In the genomic region with DNA sequence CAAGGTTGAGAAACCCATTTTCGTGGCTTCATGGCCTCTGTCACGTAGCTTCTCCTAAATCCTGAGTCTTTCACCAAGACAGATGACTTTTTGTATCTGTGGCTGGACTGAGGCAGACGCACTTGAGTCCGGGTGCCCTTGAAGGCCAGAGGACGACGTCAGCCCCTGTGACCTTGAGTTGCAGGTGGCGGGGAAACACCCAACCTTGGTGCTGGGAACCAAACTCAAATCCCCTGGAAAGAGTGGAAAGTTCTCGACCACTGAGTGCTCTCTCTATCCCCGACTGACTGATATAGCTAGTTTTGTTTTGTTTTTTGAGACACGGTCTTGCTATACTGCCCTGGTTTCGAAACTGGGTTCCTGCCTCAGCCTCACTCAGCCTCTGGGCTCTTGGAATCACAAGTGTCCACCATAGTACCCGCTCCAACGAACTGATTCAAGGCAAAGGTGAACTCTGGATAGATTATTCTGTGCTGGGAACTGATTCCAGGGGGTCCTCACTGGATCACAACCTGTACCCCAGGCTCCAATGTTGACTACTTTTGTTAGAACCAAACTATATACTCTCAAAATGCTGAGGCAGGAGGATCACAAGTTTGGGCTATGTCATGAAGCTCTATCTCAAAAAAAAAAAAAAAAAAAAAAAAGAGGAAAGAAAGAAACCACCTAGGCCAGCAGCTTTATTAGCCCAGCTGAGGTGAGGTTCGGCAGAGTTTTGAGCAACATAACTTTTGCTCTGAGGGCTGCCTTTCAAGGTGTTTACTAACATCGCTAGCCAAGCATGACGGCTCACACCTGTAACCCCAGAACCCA, we compare ENCODE assay signal across 10 mouse cellular contexts. TPM values are rescaled to one million over a fixed set of nuclear protein-coding genes. Genes with fewer than 3 reads are reported as not detected.
DNase-seq lines count a peak whose midpoint lies in the region; ATAC-seq and TF ChIP-seq lines count a peak whose summit lies in the region.
"Had no signal": no experiment of that assay in that cellular context is flagged by ENCODE, and none has a peak within 500 bp of the region (broad histone marks: within the 10 kb centered on the region; RNA-seq: fewer than 3 reads in every experiment).

No protein-coding gene starts in this region.

- dilution Hi-C loops in CH12.LX (cut with MboI; ENCODE audit: extremely low pct_ligation_motif_present, extremely low pct_unique_long_range_greater_than_20kb, low sequenced_read_pairs), result no loop called here

- ATAC-seq in kidney, embryonic 15.5 days (replicated peaks; ENCODE audit: low FRiP score), result no peak
- peak; percentile 7 for ATAC-seq in activated CD4-positive, CD25-positive, alpha-beta regulatory T cell, adult 4 months
- ATAC-seq in liver, embryonic 13.5 days (ENCODE audit: low read depth), result no peak

- TF ChIP-seq POLR2A in CH12.LX (IDR thresholded peaks at IDR 0.05; ENCODE audit: low read depth, low read length), result no peak

- peak overlapping the region; percentile 63; the same call in 1 of the 2 replicates for H3K27ac ChIP-seq in kidney, embryonic 15.5 days
- H3K27ac ChIP-seq in CH12.LX (ENCODE audit: insufficient read depth, low read depth), result peak overlapping the region; percentile 96
- peak overlapping the region; percentile 44 for H3K27ac ChIP-seq in liver, embryonic 13.5 days

- H3K4me3 ChIP-seq in kidney, embryonic 15.5 days (replicated peaks), result no peak overlapping the region
- H3K4me3 ChIP-seq in CH12.LX (replicated peaks in 1 of 3; ENCODE audit: low read depth in 2 of 3, low read length in 2 of 3, poor library complexity in 1 of 3), result peak overlapping the region in 1 of 3 experiments; percentile 14
- H3K4me3 ChIP-seq in liver, embryonic 13.5 days (replicated peaks), result no peak overlapping the region

- in situ Hi-C loops in CH12.LX (cut with MboI; ENCODE audit: low pct_ligation_motif_present, low pct_unique_long_range_greater_than_20kb, low sequenced_read_pairs), result loop anchor here (10.0 kb wide), 1 partner anchor 573 kb away; a partner anchor contains a TSS

- no peaks in the 10 kb centered on the region for H3K79me2 ChIP-seq in CH12.LX (replicated peaks; ENCODE audit: control insufficient read depth, extremely low read depth, insufficient read depth, poor library complexity, severe bottlenecking)

- H3K36me3 ChIP-seq in kidney, embryonic 15.5 days, result no peaks in the 10 kb centered on the region
- H3K36me3 ChIP-seq in CH12.LX (replicated peaks in 1 of 2; ENCODE audit: control insufficient read depth in 1 of 2, insufficient read depth in 1 of 2, low read length in 1 of 2), result no peaks in the 10 kb centered on the region
- H3K36me3 ChIP-seq in liver, embryonic 13.5 days, result no peaks in the 10 kb centered on the region

- H3K9me3 ChIP-seq in kidney, embryonic 15.5 days (replicated peaks), result no peaks in the 10 kb centered on the region
- H3K9me3 ChIP-seq in CH12.LX (replicated peaks; ENCODE audit: low read length), result no peaks in the 10 kb centered on the region
- H3K9me3 ChIP-seq in liver, embryonic 13.5 days (replicated peaks), result no peaks in the 10 kb centered on the region

- H3K4me2 ChIP-seq in kidney, embryonic 15.5 days, result no peak overlapping the region
- H3K4me2 ChIP-seq in CH12.LX (ENCODE audit: insufficient read depth, low read depth, poor library complexity, severe bottlenecking), result peak overlapping the region; percentile 8
- no peak overlapping the region for H3K4me2 ChIP-seq in liver, embryonic 13.5 days

- H3K27me3 ChIP-seq in kidney, embryonic 15.5 days, result no peaks in the 10 kb centered on the region
- no peaks in the 10 kb centered on the region for H3K27me3 ChIP-seq in CH12.LX (replicated peaks)
- H3K27me3 ChIP-seq in liver, embryonic 13.5 days, result no peaks in the 10 kb centered on the region
- H3K27me3 ChIP-seq: Patski had no signal

- peaks cover 10% of the 10 kb centered on the region for H3K4me1 ChIP-seq in kidney, embryonic 15.5 days
- peaks cover 29 to 80% of the 10 kb centered on the region in 2 experiments for H3K4me1 ChIP-seq in CH12.LX (ENCODE audit: control insufficient read depth in 1 of 2, insufficient read depth in 2 of 2)
- peaks cover 49% of the 10 kb centered on the region for H3K4me1 ChIP-seq in liver, embryonic 13.5 days (replicated peaks)

- TF ChIP-seq EP300 in CH12.LX (IDR thresholded peaks at IDR 0.05; ENCODE audit: low read length), result peak; percentile 95

- no peak; the same call in none of the 2 replicates for TF ChIP-seq RAD21 in CH12.LX (IDR thresholded peaks at IDR 0.05; ENCODE audit: low read depth, low read length)

- intact Hi-C loops in left cerebral cortex, postnatal 4 days (cut with DNase I), result no loop called here

- DNase-seq in kidney, postnatal 4 days, result no peak
- DNase-seq in CH12.LX (ENCODE audit: extremely low read depth) (peak; percentile 89), adipocyte (ENCODE audit: low spot score) (no peak)
- DNase-seq in liver, embryonic 13.5 days, result no peak
- no peak for DNase-seq in left cerebral cortex, postnatal 4 days
- no peak for DNase-seq in retina, postnatal 1 day

- TF ChIP-seq CTCF in CH12.LX (conservative IDR thresholded peaks at IDR 0.05 in 1 of 2, IDR thresholded peaks at IDR 0.05 in 1 of 2; ENCODE audit: low read depth in 2 of 2, low read length in 2 of 2), result no peak

- H3K9ac ChIP-seq in kidney, embryonic 15.5 days, result no peak overlapping the region
- peak overlapping the region; percentile 50 for H3K9ac ChIP-seq in CH12.LX (ENCODE audit: insufficient read depth, low read depth)
- H3K9ac ChIP-seq in liver, embryonic 13.5 days, result no peak overlapping the region

- 86% methylated on average over 16 of the region's 16 CpGs for WGBS in kidney, embryonic 15.5 days
- WGBS in liver, embryonic 13.5 days (ENCODE audit: insufficient replicate concordance), result 76% methylated on average over 16 of the region's 16 CpGs

TF ChIP-seq in CH12.LX, 34 proteins besides CTCF, POLR2A, EP300 and RAD21 (continues in another document):
- peak; percentile 37; the same call in 1 of the 2 replicates for TF ChIP-seq NELFE (IDR thresholded peaks at IDR 0.05; ENCODE audit: low read depth, low read length)
- TF ChIP-seq BHLHE40 (IDR thresholded peaks at IDR 0.05; ENCODE audit: low read depth, low read length), result peak; percentile 87
- TF ChIP-seq POLR2AphosphoS2 (IDR thresholded peaks at IDR 0.05; ENCODE audit: low read depth, low read length), result no peak
- no peak; the same call in 1 of the 2 replicates for TF ChIP-seq SMC3 (IDR thresholded peaks at IDR 0.05; ENCODE audit: low read depth, low read length)
- TF ChIP-seq JUND (conservative IDR thresholded peaks at IDR 0.05; ENCODE audit: low read depth, low read length), result peak; percentile 77
- TF ChIP-seq USF2 (conservative IDR thresholded peaks at IDR 0.05; ENCODE audit: low read depth, low read length), result no peak
- TF ChIP-seq KAT2A (IDR thresholded peaks at IDR 0.05; ENCODE audit: insufficient replicate concordance, low read length), result 0 out of 2 replicates have a peak, but pooled peaks have one; percentile 39
- no peak for TF ChIP-seq UBTF (IDR thresholded peaks at IDR 0.05; ENCODE audit: low read depth, low read length)
- TF ChIP-seq CHD1 (IDR thresholded peaks at IDR 0.05; ENCODE audit: low read depth, low read length), result peak; percentile 60
- TF ChIP-seq PAX5 (IDR thresholded peaks at IDR 0.05; ENCODE audit: low read length), result no peak
- TF ChIP-seq TCF12 (IDR thresholded peaks at IDR 0.05; ENCODE audit: low read depth, low read length), result peak; percentile 97
- TF ChIP-seq MAFK (IDR thresholded peaks at IDR 0.05; ENCODE audit: insufficient replicate concordance, low read length), result 0 out of 2 replicates have a peak, but pooled peaks have one; percentile 56
- TF ChIP-seq MAZ (IDR thresholded peaks at IDR 0.05; ENCODE audit: low read depth, low read length), result peak; percentile 87
- TF ChIP-seq GABPA (IDR thresholded peaks at IDR 0.05; ENCODE audit: insufficient replicate concordance, low read depth, low read length), result no peak
- TF ChIP-seq HCFC1 (IDR thresholded peaks at IDR 0.05; ENCODE audit: low read depth, low read length), result peak; percentile 37
- TF ChIP-seq IRF4 (IDR thresholded peaks at IDR 0.05; ENCODE audit: low read depth, low read length), result peak; percentile 95
- peak; percentile 72 for TF ChIP-seq JUN (IDR thresholded peaks at IDR 0.05; ENCODE audit: insufficient read depth, low read depth, low read length)
- no peak for TF ChIP-seq ZKSCAN1 (IDR thresholded peaks at IDR 0.05; ENCODE audit: borderline replicate concordance, low read depth, low read length)
- TF ChIP-seq MEF2A (IDR thresholded peaks at IDR 0.05; ENCODE audit: borderline replicate concordance, low read depth, low read length), result peak; percentile 94
- TF ChIP-seq SIN3A (IDR thresholded peaks at IDR 0.05; ENCODE audit: low read length), result peak; percentile 69; the same call in 1 of the 2 replicates

RNA-seq across cellular contexts. Expression of a gene that starts 7.0 kb away (rescaled TPM):
- polyA plus RNA-seq in kidney, embryonic 15.5 days (2015; fragmentation: Nextera tagmentation; extraction: Ambion mirVana), result 51.2 and 54.4 TPM in 2 replicates
- 95.9 and 114 TPM in 2 replicates for total RNA-seq in CH12.LX (2012; rRNA removed)
- total RNA-seq in CH12.LX (2014; rRNA removed), result 223 and 225 TPM in 2 replicates
- polyA plus RNA-seq in CH12.LX (2012; ENCODE audit: insufficient read length, low read depth), result 188 and 197 TPM in 2 replicates
- polyA plus RNA-seq in activated CD4-positive, CD25-positive, alpha-beta regulatory T cell, adult 4 months (2017; shearing (Covaris generic)), result 10 to 100 TPM; 62.9 to 76.7 TPM
- polyA plus RNA-seq in liver, embryonic 13.5 days (2015; fragmentation: Nextera tagmentation; extraction: Ambion mirVana), result 31.8 and 33.3 TPM in 2 replicates
- 10 to 100 TPM; 76.4 to 80.1 TPM for total RNA-seq in left cerebral cortex, postnatal 4 days (2021)

RNA-seq across cellular contexts. Expression of a gene that starts 26.8 kb away (rescaled TPM):
- 71.1 and 73.2 TPM in 2 replicates for polyA plus RNA-seq in kidney, embryonic 15.5 days (2015; fragmentation: Nextera tagmentation; extraction: Ambion mirVana)
- total RNA-seq in CH12.LX (2012; rRNA removed), result 51.5 and 53.9 TPM in 2 replicates
- 57.8 and 60.8 TPM in 2 replicates for total RNA-seq in CH12.LX (2014; rRNA removed)
- polyA plus RNA-seq in CH12.LX (2012; ENCODE audit: insufficient read length, low read depth), result 58.4 and 62.6 TPM in 2 replicates
- 10 to 100 TPM; 67.7 to 82.4 TPM for polyA plus RNA-seq in activated CD4-positive, CD25-positive, alpha-beta regulatory T cell, adult 4 months (2017; shearing (Covaris generic))
- polyA plus RNA-seq in liver, embryonic 13.5 days (2015; fragmentation: Nextera tagmentation; extraction: Ambion mirVana), result 33.4 and 36.8 TPM in 2 replicates
- total RNA-seq in left cerebral cortex, postnatal 4 days (2021), result 100 to 1,000 TPM; 135 to 145 TPM

RNA-seq across cellular contexts. Expression of a gene that starts 36.1 kb away (rescaled TPM):
- polyA plus RNA-seq in kidney, embryonic 15.5 days (2015; fragmentation: Nextera tagmentation; extraction: Ambion mirVana), result 4.0 and 6.3 TPM in 2 replicates
- 0.85 and 1.1 TPM in 2 replicates for total RNA-seq in CH12.LX (2012; rRNA removed)
- total RNA-seq in CH12.LX (2014; rRNA removed), result not detected in 2 replicates
- polyA plus RNA-seq in CH12.LX (2012; ENCODE audit: insufficient read length, low read depth), result 0.10 TPM in 1 of 2 replicates, not detected in the other
- polyA plus RNA-seq in activated CD4-positive, CD25-positive, alpha-beta regulatory T cell, adult 4 months (2017; shearing (Covaris generic)), result 1 to 10 TPM; 3.2 to 3.5 TPM
- 0.37 and 0.83 TPM in 2 replicates for polyA plus RNA-seq in liver, embryonic 13.5 days (2015; fragmentation: Nextera tagmentation; extraction: Ambion mirVana)
- 1 to 10 TPM; 1.4 to 1.9 TPM for total RNA-seq in left cerebral cortex, postnatal 4 days (2021)
- total RNA-seq: hematopoietic stem cell, adult 5-6 weeks had no signal

Comparison
In these comparisons a context has a peak if more than half of its experiments do, and no peak if none do; other contexts are left out.
1. H3K27ac ChIP-seq: peak in every context shown above with its lines; median percentile 96 in CH12.LX; 63 in kidney, embryonic 15.5 days; 44 in liver, embryonic 13.5 days.